Mouse (Mus musculus) frontal cortex, adult (tissue): ENCODE data around the gene Mfsd11.

Experiments
- ATAC-seq: cut with Nextera tagmentation; 2 replicates; pipeline ENCODE4 v1.9.2; 2017; ENCODE audit warnings: mild to moderate bottlenecking, moderate library complexity, mixed read lengths; ENCODE audit not compliant: low TSS enrichment

The Mfsd11 gene

DNA sequence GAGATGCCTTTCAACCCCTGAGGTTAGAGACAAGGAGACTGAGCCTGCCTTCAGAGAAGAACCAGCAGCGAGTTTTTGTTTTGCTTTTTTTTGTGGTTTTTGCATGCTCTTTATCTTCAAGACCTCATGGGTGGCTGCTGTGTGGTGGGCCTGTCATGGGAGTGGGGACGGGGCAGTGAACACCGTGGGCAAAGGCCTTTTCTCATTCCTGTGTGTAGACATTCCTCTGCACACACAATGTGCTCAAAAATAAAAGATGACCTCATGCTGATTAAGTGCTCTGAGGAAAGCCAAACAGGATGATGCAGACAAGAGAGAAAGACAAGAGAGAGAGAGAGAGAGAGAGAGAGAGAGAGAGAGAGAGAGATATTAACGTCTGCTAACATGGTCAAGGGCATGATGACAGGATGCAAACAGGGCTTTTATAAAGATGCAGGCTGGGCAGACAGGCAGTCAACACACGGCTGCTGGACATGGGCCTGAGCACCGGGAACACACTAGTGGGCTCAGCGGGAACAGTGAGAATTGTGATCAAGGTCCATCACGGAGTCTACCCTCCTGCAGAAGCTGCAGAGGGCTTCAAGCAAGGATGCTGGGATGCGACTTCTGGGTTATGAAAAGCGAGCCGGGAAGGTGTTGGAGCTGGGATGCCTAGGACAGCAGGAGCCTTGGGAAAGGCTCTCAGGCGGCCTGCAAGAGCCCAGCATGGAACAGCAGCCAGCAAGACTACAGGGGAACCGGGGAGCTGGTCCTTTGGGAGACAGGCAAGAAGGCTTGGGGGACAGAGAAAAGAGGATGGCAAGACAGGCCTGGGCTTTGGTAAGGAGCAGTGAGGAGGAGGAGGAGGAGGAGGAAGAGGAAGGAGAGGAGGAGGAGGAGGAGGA is 30.9 kb upstream of the Mfsd11 start:
- ATAC-seq = no peak

DNA sequence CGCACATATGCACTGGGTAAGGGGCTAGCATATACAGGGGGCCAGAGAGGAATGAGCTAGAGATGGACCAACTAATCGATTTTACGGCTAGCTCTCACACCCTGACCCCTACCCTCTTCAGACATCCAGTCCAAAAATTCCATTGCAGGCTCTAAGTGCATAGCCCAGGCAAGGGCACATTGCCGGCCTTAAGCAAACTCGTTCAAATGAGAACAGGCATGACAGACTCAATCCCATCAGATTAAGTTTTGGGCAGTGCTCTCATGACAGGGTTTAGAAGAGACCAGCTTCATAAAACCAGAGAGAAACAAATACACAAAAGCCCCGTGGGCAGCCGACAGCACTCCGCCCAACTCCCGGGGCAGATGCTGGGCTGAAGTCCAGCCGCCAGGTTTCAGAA is 30.0 kb upstream of the Mfsd11 start:
- ATAC-seq = 0 out of 2 replicates have a peak, but pooled peaks have one; percentile 0

DNA sequence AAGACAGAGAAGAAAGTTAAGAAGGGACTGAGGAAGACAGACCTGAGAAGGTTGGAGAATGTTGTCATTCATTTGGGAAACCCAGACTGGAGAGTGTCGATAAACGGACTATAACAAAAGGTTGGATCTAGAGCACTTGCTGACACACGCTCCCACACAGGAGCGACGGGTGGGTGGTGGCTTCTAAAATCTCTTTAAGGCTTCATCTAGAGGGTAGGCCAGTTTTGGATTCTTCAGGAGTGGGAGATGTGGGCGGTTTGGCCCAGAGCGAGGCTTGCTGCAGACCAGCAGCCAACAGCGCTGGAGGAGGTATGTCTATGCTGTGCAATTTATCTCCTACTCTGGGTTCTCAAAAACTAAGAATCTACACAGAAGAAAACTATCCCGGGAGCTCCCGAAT is 29.6 kb upstream of the Mfsd11 start:
- peak; percentile 75; the same call in 1 of the 2 replicates for ATAC-seq

DNA sequence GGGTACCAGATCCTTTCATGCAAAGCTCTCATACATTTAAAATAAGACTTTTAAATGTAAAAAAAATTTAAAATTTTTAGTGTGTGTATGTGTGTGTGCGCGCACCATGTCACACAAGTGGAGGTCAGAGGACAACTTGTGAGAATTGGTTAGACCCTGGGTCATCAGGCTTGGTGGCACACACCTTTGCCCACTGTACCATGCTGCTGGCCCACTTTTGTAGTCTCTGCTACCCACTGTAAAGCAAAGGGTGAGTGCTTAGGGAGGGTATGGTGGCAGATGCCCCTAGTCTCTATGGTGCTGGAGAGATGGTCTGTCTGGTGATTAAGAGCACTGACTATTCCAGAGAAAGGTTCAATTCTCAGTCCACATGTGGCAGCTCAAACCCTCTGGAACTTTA is 29.0 kb upstream of the Mfsd11 start:
- no peak for ATAC-seq

DNA sequence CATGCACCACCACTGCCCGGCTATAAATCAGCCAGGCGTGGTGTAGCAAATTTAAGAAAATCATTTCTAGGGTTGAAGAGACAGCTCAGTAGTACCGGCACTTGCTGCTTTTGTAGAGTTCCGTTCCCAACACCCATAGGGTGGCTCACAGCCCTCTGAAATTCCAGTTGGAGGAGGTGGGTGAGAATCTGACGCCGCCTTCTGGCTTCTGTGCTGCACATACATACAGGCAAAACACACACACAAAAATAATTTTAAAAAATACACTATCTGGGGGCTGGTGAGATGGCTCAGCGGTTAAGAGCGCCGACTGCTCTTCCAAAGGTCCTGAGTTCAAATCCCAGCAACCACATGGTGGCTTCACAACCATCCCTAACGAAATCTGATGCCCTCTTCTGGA is 28.4 kb upstream of the Mfsd11 start:
- ATAC-seq = peak; percentile 27; the same call in 1 of the 2 replicates

DNA sequence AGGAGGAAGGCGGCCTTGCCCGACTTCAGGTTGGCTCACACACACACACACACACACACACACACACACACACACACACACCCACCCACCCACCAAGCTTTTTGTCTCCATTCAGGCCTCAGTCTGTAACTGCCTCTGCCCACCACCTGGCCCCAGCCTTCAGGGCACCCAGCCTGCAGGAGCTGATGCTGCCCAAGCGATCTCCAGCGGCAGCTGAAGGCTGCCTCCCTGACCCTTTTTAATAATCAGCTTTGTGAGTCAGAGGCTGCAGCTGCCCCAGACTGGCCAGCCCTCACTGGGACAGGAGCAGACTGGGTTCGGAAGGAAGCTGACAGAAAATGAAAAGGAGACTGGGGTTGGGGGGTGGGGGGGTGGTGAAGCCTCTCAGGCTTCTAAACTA is 27.0 kb upstream of the Mfsd11 start:
- ATAC-seq = no peak

DNA sequence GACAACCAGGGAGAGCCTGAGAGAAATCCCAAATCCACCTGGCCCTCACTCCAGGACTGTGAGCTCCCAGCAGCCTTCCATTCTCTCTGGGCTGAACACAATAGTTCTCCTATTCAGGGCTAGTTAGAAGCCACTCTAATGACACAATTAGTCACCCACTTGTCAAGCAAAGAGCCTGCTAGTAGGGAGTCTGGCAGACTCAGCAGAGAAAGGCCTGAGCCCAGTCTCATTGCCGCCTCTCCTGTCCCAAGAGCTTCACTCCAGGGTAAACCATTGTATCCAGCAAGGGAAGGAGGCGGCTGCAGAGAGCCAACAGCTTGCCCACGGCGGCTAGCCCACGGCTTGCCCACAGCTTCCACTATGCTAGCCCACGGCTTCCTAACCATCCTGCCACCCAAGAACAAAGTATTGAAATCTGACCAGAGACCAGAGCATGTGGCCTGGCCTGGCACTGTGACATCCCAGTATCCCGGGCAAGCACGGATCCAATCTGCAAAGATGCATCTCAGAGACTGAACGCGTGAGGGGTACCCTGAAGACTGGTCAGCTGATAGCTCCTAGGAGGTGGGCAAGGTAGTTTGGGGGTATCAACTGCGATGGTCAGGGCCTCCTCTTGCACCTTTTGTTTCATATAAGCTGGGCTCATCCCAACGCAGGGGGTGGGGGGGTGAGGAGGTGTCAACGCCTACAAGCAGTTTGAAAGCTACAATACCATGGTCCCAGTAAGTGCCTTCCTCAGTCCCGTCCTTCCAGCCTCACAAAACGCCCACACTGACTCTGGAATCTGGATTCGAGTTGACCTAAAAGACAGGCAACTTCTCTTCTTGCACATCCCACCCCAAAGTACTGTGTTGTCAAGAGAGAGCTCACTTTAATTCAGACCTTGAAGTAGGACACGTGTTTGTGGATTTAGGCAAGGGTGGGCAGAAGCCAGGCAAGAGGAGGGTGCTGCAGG is 25.4 kb upstream of the Mfsd11 start:
- peak; percentile 11; the same call in 1 of the 2 replicates for ATAC-seq

DNA sequence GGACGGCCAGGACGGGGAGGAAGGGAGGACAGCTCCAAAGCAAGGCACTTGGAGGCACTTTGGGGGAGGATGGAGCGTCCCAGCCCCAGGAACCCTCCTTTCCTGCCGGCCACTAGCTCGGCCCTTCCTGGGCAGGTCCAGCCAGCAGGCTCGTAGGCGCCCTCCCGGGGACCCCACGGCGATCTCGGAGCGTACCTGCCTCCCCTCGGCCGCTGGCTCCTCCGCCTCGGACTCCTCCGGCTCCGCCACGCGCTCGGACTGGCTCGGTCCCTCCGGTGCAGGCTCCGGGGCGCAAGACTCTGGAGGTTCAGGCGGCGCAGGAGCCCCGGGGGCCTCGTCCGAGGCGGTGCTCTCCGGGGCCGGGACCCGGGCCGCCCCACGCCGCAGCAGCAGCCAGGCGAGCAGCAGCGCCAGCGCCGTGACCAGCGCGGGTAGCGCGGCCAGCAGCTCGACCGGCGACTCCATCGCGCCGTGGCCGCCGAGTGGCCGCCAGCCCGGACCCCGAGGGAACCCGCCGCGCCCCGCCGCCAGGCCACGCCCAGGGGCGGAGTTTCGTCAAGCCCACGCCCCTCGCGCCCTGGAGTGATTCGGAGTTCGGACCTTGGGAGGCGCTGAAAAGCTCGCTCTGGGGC is 24.6 kb upstream of the Mfsd11 start, which contains the start of gene Mxra7:
Gene Mxra7 (minus strand): TSS at position 513 of the 632 bp plus-strand sequence.
- ATAC-seq = peak; percentile 45; the same call in 1 of the 2 replicates

DNA sequence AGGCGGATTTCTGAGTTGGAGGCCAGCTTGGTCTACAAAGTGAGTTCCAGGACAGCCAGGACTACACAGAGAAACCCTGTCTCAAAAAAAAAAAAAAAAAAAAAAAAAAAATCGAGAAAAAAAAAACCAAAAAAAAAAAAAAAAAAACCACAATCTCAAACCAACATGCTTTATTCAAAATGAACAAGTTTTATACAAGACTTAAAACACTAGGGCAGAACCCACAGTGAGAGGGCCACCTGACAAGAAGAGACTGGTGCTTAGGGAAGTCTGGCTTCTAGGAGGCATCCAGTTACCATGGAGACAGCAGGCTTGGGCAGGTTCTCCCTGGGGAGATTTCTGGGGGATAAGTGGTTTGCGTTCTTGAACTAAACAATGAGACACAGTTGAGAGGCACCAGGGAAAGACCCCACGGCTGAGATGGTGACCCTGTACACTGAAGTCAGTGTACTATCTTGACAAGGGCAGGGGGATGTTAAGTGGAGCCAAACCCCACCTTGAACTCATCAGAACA is 20.0 kb upstream of the Mfsd11 start:
- no peak for ATAC-seq

DNA sequence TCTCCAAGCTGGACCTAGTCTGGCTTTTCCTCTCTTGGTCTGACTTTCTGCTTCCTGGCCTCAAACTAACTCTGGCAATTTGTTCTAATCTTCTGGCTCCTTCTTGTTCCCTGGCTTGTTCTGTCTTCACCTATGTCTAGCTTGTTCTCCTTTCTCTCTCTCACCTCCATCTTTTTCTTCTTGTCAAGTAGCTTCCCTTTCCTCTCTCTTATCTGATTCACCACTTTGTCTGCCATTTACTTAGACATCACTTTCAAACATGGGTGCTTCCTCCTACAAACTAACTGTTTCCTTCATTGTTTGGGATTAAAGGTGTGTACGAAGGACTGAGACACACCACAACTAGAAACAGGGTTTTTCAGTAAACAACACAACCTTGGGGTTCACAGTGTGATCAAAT is 17.3 kb upstream of the Mfsd11 start:
- no peak for ATAC-seq

DNA sequence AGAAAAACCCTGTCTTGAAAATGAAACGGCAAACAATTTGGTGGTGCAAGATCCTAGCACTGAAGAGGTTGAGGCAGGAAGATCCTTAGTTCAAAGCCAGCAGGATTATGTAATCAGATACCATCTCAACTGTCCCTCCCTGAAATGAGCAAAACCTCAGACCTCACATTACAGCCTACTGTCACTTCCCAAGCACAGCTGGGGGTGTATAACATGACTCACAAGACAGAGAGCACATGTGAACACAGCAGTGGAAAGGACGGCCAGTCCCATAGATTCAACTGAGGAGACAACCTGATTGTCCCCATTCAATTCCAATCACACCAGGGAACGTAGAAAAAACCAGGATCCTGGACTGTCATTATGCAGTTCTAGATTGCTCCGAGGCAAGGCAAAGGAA is 16.0 kb upstream of the Mfsd11 start:
- ATAC-seq = no peak

DNA sequence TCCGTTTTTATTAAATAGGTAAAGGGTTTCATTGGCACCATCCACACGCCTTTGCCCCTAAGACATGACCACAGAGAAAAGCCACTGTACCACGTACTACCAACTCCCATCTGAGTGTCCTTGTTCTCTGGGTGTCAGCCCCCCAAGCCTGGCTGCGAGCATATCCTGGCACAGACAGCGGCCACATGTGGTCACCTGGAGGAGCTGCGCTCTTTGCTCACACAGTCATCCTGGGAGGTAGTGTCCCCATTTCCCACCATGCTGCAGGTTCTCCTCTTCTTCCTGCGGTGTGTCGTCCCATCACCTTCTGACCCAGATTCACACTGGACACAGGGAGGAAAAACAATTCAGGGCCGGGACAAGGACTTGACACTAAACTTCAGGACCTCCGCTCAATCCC is 14.8 kb upstream of the Mfsd11 start:
- no peak for ATAC-seq

DNA sequence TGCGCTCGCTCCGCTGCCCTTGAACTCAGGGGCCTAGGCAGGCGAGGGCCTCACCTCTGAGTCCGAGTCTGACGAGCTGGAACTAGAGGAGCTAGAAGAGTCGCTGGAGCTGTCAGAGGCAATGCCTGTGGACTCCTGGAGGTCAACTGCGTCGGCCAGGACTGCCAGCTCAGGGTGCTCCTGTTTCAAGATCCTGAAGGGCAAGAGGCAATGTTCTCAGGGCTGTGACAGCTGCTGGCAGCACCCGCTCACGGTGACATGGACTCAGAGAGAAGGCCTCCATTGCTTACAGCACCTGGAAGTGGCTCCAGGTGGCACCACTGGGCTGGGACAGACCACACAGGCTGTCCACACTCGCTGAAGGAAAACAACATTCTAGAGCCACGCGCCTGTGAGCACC is 13.3 kb upstream of the Mfsd11 start:
- no peak for ATAC-seq

DNA sequence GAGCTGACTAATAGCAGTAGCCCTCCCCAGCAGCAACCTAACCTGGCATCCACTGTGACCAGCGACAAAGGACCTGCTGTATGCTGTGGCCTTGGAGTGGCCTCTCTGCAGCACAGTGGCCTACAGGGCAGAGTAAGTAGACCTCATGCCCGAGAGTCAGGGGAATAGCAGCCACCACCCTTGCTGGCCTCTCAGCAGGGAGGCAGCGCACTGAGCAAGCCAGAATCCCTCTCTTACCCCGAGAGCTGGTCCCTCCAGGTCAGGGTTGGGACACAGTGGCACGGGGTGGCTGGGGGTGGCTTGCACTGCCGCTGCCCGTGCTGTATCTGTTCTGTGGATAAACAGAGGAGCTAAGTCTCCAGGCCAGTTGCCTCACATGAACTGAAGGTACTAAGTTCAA is 12.6 kb upstream of the Mfsd11 start:
- ATAC-seq = no peak

DNA sequence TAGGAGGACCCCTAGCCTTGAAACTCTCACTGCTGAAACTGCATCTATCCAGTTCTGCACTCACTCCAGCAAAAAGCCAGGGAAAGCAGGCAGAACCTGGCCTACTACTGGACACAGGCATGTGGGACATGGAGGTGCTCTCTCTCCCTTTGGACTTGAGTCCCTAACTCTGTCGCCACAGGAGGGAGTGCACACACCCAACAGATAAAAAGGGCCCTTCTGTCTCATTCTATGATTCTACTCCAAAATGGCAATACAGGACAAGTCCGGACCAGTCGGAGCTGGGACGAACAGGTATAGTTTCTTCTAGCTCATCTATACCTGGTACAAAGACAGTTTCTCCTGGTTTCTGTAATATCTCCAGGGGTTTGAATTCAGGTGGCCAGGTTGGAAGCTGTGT is 11.5 kb upstream of the Mfsd11 start:
- no peak for ATAC-seq

DNA sequence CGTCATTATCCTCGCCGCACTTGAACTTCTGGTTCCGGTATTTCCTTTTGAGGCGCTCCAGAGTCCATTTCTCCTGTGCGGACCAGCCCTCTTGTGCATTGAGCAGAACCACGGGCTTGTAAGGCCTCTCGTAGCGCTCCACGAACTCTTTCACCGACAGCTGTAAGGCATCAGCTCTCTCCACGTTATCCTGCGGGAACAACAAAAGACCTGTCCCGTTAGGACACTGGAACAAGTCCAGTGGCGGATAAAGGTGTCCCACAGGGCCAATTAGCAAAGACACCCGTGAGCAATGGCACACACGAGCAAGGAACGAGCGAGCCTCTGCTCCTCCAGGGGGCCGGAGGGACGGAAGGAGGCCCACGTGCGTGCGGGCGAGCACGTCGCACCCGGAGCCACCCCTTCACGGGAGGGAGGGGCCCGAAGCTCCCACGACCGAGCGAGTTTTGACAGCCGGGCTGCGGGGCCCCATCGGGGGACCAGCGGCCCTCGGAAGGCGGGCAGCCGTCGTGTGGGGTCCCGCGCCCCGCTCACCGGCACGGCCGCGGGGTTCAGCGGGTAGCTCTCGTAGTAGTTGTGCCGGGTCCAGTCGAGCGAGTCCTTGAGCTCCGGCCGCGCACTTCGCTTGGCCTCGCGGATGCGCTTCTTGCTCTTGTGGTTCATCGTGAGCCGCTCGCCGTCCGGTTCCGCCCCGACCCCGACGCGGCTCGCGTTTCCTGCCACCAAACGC is 9.5 kb upstream of the Mfsd11 start:
- peak; percentile 60 for ATAC-seq

DNA sequence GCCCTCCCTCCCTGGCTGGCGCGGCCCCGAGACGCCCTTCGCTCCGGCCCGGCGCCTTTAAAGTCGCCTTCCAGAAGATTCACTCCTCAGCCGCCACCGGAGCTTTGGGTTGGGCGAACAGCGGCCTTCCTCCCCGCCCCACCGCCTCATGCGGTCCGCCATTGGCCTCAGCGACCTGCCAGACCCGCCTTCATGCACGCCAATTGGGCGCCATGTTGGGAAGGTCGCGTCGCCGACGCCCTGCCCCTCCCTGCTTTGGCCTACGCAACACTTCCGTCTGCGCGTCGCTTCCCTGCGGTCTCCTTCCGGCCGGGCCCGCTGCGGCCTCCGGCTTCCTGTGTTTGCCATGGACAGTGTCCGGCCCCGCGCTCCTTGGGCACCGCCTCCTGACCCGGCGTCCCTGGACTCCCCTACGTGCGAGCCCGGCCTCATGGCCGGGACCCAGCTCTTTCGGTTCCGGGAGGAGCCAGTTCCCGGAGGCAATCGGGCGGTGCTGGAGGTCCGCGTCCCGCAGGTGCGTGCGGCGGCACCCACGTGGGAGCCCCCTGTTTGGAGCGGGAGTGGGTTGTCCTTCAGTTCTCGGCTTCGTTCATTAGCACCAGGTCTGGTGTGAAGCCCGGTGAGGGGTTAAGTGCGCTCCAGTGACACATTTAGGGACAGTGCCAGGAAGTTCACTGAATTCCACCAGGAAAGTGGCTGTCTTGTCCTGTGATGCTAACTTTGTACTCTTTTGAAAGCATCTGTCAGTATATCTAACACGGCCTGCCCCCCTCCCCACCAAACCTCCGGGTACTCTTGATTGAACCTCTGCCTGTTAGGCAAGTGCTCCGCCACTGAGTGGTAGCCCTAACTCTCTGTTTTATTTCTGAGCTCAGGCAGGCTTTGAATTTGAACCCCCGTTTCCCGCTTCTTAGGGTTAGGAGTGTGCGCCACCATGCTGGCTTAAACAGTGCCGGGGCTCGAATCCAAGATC is 8.7 kb upstream of the Mfsd11 start, which contains the start of the genes Mettl23 and Jmjd6:
Gene Mettl23 (plus strand): TSS at position 18 of the 973 bp plus-strand sequence.
Gene Jmjd6 (minus strand): TSS at position 189 of the 973 bp plus-strand sequence.
- peak; percentile 91 for ATAC-seq

DNA sequence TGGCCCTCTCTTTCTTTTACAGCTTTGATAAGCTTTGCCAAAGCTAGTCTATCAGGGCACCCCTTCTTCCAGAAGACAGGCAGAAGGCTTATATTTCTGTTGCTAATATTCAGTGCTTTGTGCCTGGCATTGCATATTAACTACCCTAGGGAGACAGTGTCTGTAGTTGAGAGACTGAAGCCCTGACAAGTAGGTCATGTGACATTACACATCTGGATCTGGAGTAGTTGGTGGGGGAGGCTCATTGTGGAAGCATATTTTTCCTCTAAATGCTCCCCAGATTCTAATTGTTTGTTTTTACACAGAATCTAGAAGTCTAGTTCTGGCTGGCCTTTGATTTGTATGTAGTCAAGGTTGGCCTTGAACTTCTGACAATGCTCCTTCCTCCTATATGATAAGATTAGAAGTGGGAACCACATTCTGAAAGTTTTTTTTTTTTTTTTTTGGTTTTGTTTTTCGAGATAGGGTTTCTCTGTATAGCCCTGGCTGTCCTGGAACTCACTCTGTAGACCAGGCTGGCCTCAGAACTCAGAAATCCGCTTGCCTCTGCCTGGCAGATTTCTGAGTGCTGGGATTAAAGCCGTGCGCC is 5.6 kb upstream of the Mfsd11 start:
- ATAC-seq = no peak
